Mouse (Mus musculus) liver, adult 2 months (tissue): ENCODE data around the gene Urad. TPM values are rescaled to one million over a fixed set of nuclear protein-coding genes. Genes with fewer than 3 reads are reported as not detected.

ENCODE experiments used
- DNase-seq: peaks from one replicate; pipeline ENCODE4 v3.0.0-alpha.2; 2011; ENCODE audit warnings: low read depth, low spot score; ENCODE audit errors: extremely low read depth
- H3K27ac ChIP-seq: fragments of 200-500 bp; replicated peaks from 2 replicates; pipeline ENCODE4 v1.5.1; 2012; ENCODE audit warnings: low read depth, mild to moderate bottlenecking, control low read depth, inconsistent platforms, low read length; ENCODE audit not compliant: insufficient read depth
- H3K27me3 ChIP-seq: fragments of 200-500 bp; 2 replicates; pipeline ENCODE4 v1.6.1; 2012; ENCODE audit warnings: mild to moderate bottlenecking, moderate library complexity, low read length, inconsistent platforms; ENCODE audit not compliant: control insufficient read depth, insufficient read depth
- H3K36me3 ChIP-seq: fragments of 200-500 bp; 2 replicates; pipeline ENCODE4 v1.6.1; 2012; ENCODE audit warnings: low read length, inconsistent platforms; ENCODE audit not compliant: control insufficient read depth, insufficient read depth
- H3K4me1 ChIP-seq: fragments of 200-500 bp; 2 replicates; pipeline ENCODE4 v1.6.1; 2011; ENCODE audit warnings: low read length; ENCODE audit not compliant: control insufficient read depth, insufficient read depth
- H3K4me3 ChIP-seq: fragments of 200-500 bp; 2 replicates; pipeline ENCODE4 v1.5.1; 2011; ENCODE audit warnings: low read depth, mild to moderate bottlenecking, control low read depth, low read length, moderate library complexity; ENCODE audit not compliant: insufficient read depth
- H3K79me2 ChIP-seq: fragments of 200-500 bp; 2 replicates; pipeline ENCODE4 v1.6.1; 2012; ENCODE audit warnings: inconsistent platforms, mild to moderate bottlenecking, low read length, moderate library complexity; ENCODE audit not compliant: control insufficient read depth, insufficient read depth
- H3K9ac ChIP-seq: fragments of 200-500 bp; 2 replicates; pipeline ENCODE4 v1.6.1; 2012; ENCODE audit warnings: low read depth, mild to moderate bottlenecking, control low read depth, inconsistent platforms, low read length
- CTCF ChIP-seq: fragments of 200-500 bp; IDR thresholded peaks from 2 replicates; pipeline ENCODE4 v1.5.1; 2011; ENCODE audit warnings: low read depth, low read length, control low read depth
- POLR2A ChIP-seq: fragments of 200-500 bp; IDR thresholded peaks from 2 replicates; pipeline ENCODE4 v1.6.1; 2011; ENCODE audit warnings: low read length, control low read depth; ENCODE audit not compliant: insufficient read depth; ENCODE audit errors: extremely low read depth
- WGBS: fragments of 180-500 bp; shearing (Covaris S2); methylation state at CpG from one replicate; pipeline ENCODE4 v1.1.7; 2018; 5-methylcytosine and 5-hydroxymethylcytosine counted together
- polyA plus RNA-seq: library from polyadenylated mRNA; depleted of rRNA; stranded (reverse); fragments of >200 nt; gene quantifications from 2 replicates; pipeline ENCODE4 v1.2.3, GENCODE M21; 2012
- total RNA-seq: library from RNA; depleted of rRNA; stranded (reverse); fragments of >200 nt; gene quantifications from 2 replicates; pipeline ENCODE4 v1.2.3, GENCODE M21; 2014

Urad gene
- total and polyA plus RNA-seq, 2 experiments, result 106 to 154 TPM

GRCm38 (mm10) chr5:147357536-147357935 is 35.3 kb upstream of the Urad start:
- no peaks in the 10 kb centered on the region for H3K4me1 ChIP-seq
- DNase-seq, result peak; percentile 7
- WGBS, result 46% methylated on average over 3 of the region's 3 CpGs

GRCm38 (mm10) chr5:147356260-147357055 is 34.2 kb upstream of the Urad start:
- no peak overlapping the region for H3K4me3 ChIP-seq
- H3K36me3 ChIP-seq, result no peaks in the 10 kb centered on the region
- 86% methylated on average over 13 of the region's 13 CpGs for WGBS

More at GRCm38 (mm10) chr5:147357536-147357935, 35.3 kb upstream of the Urad start:
- Histone ChIP-seq H3K79me2 (no peaks in the 10 kb centered on the region), H3K27me3 (no peaks in the 10 kb centered on the region), H3K27ac (no peak overlapping the region), H3K36me3 (no peaks in the 10 kb centered on the region), H3K9ac (no peak overlapping the region), H3K4me3 (no peak overlapping the region)
- TF ChIP-seq POLR2A (no peak), CTCF (peak; percentile 76)

GRCm38 (mm10) chr5:147355788-147356187 is 33.5 kb upstream of the Urad start:
- H3K79me2 ChIP-seq, result no peaks in the 10 kb centered on the region
- no peak for TF ChIP-seq POLR2A
- no peak for TF ChIP-seq CTCF
- no peak overlapping the region for H3K27ac ChIP-seq
- H3K4me3 ChIP-seq, result no peak overlapping the region
- no peaks in the 10 kb centered on the region for H3K27me3 ChIP-seq
- no peak for DNase-seq
- H3K9ac ChIP-seq, result no peak overlapping the region
- H3K4me1 ChIP-seq, result no peaks in the 10 kb centered on the region
- no peaks in the 10 kb centered on the region for H3K36me3 ChIP-seq
- WGBS, result 38% methylated on average over 3 of the region's 3 CpGs

More at GRCm38 (mm10) chr5:147356260-147357055, 34.2 kb upstream of the Urad start:
- no peak overlapping the region for H3K27ac ChIP-seq
- no peaks in the 10 kb centered on the region for H3K27me3 ChIP-seq
- no peak for DNase-seq
- TF ChIP-seq POLR2A (no peak), CTCF (no peak)
- no peak overlapping the region for H3K9ac ChIP-seq
- H3K79me2 ChIP-seq, result no peaks in the 10 kb centered on the region
- no peaks in the 10 kb centered on the region for H3K4me1 ChIP-seq

GRCm38 (mm10) chr5:147354985-147355384 is 32.7 kb upstream of the Urad start:
- Histone ChIP-seq H3K9ac (no peak overlapping the region), H3K27ac (no peak overlapping the region), H3K4me3 (no peak overlapping the region), H3K4me1 (no peaks in the 10 kb centered on the region), H3K36me3 (no peaks in the 10 kb centered on the region), H3K27me3 (no peaks in the 10 kb centered on the region), H3K79me2 (no peaks in the 10 kb centered on the region)
- 83% methylated on average over 8 of the region's 8 CpGs for WGBS
- TF ChIP-seq POLR2A (no peak), CTCF (no peak)
- DNase-seq, result no peak

GRCm38 (mm10) chr5:147354161-147354780 is 32.0 kb upstream of the Urad start:
- Histone ChIP-seq H3K27me3 (no peaks in the 10 kb centered on the region), H3K79me2 (no peaks in the 10 kb centered on the region), H3K27ac (no peak overlapping the region), H3K4me3 (no peak overlapping the region), H3K36me3 (no peaks in the 10 kb centered on the region), H3K4me1 (no peaks in the 10 kb centered on the region), H3K9ac (no peak overlapping the region)
- no peak for DNase-seq
- WGBS, result 70% methylated on average over 17 of the region's 17 CpGs
- TF ChIP-seq CTCF, result no peak
- TF ChIP-seq POLR2A, result no peak

- Histone ChIP-seq H3K4me1 (no peaks in the 10 kb centered on the region), H3K9ac (no peak overlapping the region), H3K4me3 (no peak overlapping the region), H3K36me3 (no peaks in the 10 kb centered on the region), H3K27me3 (no peaks in the 10 kb centered on the region), H3K27ac (no peak overlapping the region), H3K79me2 (no peaks in the 10 kb centered on the region)
- TF ChIP-seq CTCF (no peak), POLR2A (no peak)
- WGBS, result 88% methylated on average over 8 of the region's 8 CpGs
- no peak for DNase-seq
Measured at GRCm38 (mm10) chr5:147351931-147352330, 29.7 kb upstream of the Urad start.
